Mouse (Mus musculus): Measurements from ENCODE around the gene Tubb3.
"Not testable (repeated sequence)": the region's sequence is repeated elsewhere in the genome, so short reads cannot be mapped to it uniquely, and the experiment has no call there.

Gene Tubb3

GRCm38 (mm10) chr8:123412560-123413170, 1.4 kb downstream of the Tubb3 start:
- DNase-seq (ENCODE audit: low spot score) = peak; percentile 70

GRCm38 (mm10) chr8:123414255-123414654, 3.0 kb downstream of the Tubb3 start:
- DNase-seq (ENCODE audit: low spot score) = peak; percentile 71

GRCm38 (mm10) chr8:123414997-123415696, 3.9 kb downstream of the Tubb3 start:
- not testable (repeated sequence) for DNase-seq (ENCODE audit: low spot score)

GRCm38 (mm10) chr8:123415967-123416943, 5.0 kb downstream of the Tubb3 start:
- DNase-seq (ENCODE audit: low spot score) = no peak

- DNase-seq (ENCODE audit: low spot score) = no peak
Measured at GRCm38 (mm10) chr8:123416944-123417555, 5.8 kb downstream of the Tubb3 start.

GRCm38 (mm10) chr8:123419711-123420110, 8.5 kb downstream of the Tubb3 start:
- DNase-seq (ENCODE audit: low spot score) = no peak

GRCm38 (mm10) chr8:123420525-123421281, 9.5 kb downstream of the Tubb3 start:
- DNase-seq (ENCODE audit: low spot score) = no peak

GRCm38 (mm10) chr8:123421325-123421724, 10.1 kb downstream of the Tubb3 start:
- DNase-seq (ENCODE audit: low spot score) = no peak

- peak; percentile 84 for DNase-seq (ENCODE audit: low spot score)
Measured at GRCm38 (mm10) chr8:123422056-123422780, 11.0 kb downstream of the Tubb3 start.

- DNase-seq (ENCODE audit: low spot score) = no peak
Measured at GRCm38 (mm10) chr8:123422781-123423159, 11.5 kb downstream of the Tubb3 start.

GRCm38 (mm10) chr8:123423441-123423840, 12.2 kb downstream of the Tubb3 start, which contains the start of gene Def8:
Def8 (plus strand) TSS chr8:123423527.
- DNase-seq (ENCODE audit: low spot score) = no peak

- DNase-seq (ENCODE audit: low spot score) = no peak
Measured at GRCm38 (mm10) chr8:123426511-123427509, 15.6 kb downstream of the Tubb3 start.

GRCm38 (mm10) chr8:123427639-123428275, 16.5 kb downstream of the Tubb3 start:
- no peak for DNase-seq (ENCODE audit: low spot score)

GRCm38 (mm10) chr8:123428343-123428893, 17.2 kb downstream of the Tubb3 start:
- no peak for DNase-seq (ENCODE audit: low spot score)

- DNase-seq (ENCODE audit: low spot score) = no peak
Measured at GRCm38 (mm10) chr8:123428939-123429721, 17.9 kb downstream of the Tubb3 start.

GRCm38 (mm10) chr8:123429722-123430013, 18.4 kb downstream of the Tubb3 start:
- DNase-seq (ENCODE audit: low spot score) = not testable (repeated sequence)

- DNase-seq (ENCODE audit: low spot score) = not testable (repeated sequence)
Measured at GRCm38 (mm10) chr8:123430936-123431335, 19.7 kb downstream of the Tubb3 start.

All from embryo, embryonic 10 days (tissue).